Mouse (Mus musculus) lung, embryonic 16.5 days (tissue): ENCODE data around the gene Arid3a. TPM values are rescaled to one million over a fixed set of nuclear protein-coding genes. Genes with fewer than 3 reads are reported as not detected.

Source experiments
- ATAC-seq: fragments of 200-750 bp; cut with Nextera tagmentation; 2 replicates; pipeline ENCODE4 v1.8.0; 2017; ENCODE audit warnings: low read depth, mild to moderate bottlenecking, moderate library complexity
- H3K27ac ChIP-seq: fragments of 300-500 bp; sonication (generic); 2 replicates; pipeline ENCODE4 v1.5.1; 2014; ENCODE audit warnings: mild to moderate bottlenecking, control low read depth, low read length
- H3K27me3 ChIP-seq: fragments of 300-500 bp; sonication (generic); 2 replicates; pipeline ENCODE4 v1.6.1; 2014; ENCODE audit warnings: low read depth, low read length, mixed read lengths; ENCODE audit not compliant: control insufficient read depth, insufficient read depth
- H3K36me3 ChIP-seq: fragments of 300-500 bp; sonication (generic); 2 replicates; pipeline ENCODE4 v1.6.1; 2014; ENCODE audit warnings: low read length; ENCODE audit not compliant: control insufficient read depth, insufficient read depth
- H3K4me1 ChIP-seq: fragments of 300-500 bp; sonication (generic); replicated peaks from 2 replicates; pipeline ENCODE4 v1.6.1; 2014; ENCODE audit warnings: low read length, mixed read lengths; ENCODE audit not compliant: control insufficient read depth, insufficient read depth
- H3K4me2 ChIP-seq: fragments of 300-500 bp; sonication (generic); 2 replicates; pipeline ENCODE4 v1.6.1; 2014; ENCODE audit warnings: low read depth, low read length, control low read depth
- H3K4me3 ChIP-seq: fragments of 300-500 bp; sonication (generic); 2 replicates; pipeline ENCODE4 v1.5.1; 2014; ENCODE audit warnings: mild to moderate bottlenecking, low read length, control low read depth
- H3K9ac ChIP-seq: fragments of 300-500 bp; sonication (generic); 2 replicates; pipeline ENCODE4 v1.6.1; 2014; ENCODE audit warnings: low read length, control low read depth
- H3K9me3 ChIP-seq: fragments of 300-500 bp; sonication (generic); 2 replicates; pipeline ENCODE4 v1.6.1; 2016; ENCODE audit warnings: low read length; ENCODE audit not compliant: control insufficient read depth
- WGBS: fragments of 180-500 bp; shearing (Covaris S2); extraction: QIAGEN DNeasy Blood & Tissue Kit; methylation state at CpG from one replicate; pipeline ENCODE4 v1.1.7; 2014; 5-methylcytosine and 5-hydroxymethylcytosine counted together
- polyA plus RNA-seq: library from polyadenylated mRNA; unstranded; fragments of >200 nt; fragmentation: Nextera tagmentation; extraction: Ambion mirVana; gene quantifications from 2 replicates; pipeline ENCODE4 v1.2.1, GENCODE M21; 2015

Gene Arid3a
- polyA plus RNA-seq, 1 experiment from 2014 or later, result 4.8 TPM

DNA sequence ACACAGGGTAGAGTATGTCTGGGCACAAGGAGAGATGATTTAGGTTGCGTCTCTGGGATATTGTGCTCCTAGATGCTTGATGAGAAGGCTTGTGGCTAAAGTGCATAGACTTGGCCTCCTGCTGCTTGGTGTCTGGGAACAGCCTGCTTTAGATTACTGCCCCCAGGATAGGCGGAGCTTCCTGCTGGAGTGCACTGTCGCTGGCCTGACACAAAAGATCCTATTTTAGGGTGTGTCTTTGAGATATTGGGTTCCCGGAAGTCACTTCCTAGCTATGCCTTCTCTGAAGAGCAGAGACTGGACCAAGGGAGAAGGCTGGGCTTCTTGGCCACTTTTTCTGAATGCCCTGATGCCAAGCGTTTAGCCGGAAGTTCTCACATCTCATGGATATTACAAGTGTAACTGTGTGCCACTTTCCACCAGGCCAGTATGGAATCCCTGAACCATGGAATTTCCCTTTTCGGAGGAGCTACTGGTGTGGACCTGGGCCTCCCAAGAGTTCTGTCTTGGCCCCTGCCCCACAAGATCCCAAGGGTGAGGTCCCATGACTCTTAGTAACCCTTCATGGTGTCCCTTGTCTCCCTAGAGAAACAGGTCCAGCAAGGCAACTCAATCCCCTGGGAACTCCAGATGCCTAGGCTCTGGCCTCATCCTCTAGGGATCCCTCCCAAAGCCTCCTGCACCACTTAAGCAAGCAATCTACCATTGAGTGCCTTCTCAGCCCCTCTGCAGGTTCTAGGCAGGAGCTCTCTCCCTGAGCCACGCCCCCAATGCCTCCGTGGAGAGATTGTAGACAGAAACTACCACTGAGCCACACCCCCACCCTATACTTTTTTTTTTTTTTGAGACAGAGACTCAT lies 76.8 kb downstream of the Arid3a start:
- WGBS, result 57% methylated on average over 9 of the region's 9 CpGs
- H3K36me3 ChIP-seq, result no peaks in the 10 kb centered on the region
- 0 out of 2 replicates have a peak overlapping the region, but pooled peaks have one; percentile 20 for H3K27ac ChIP-seq
- no peaks in the 10 kb centered on the region for H3K27me3 ChIP-seq
- no peaks in the 10 kb centered on the region for H3K9me3 ChIP-seq
- peaks cover 12% of the 10 kb centered on the region for H3K4me1 ChIP-seq
- no peak overlapping the region for H3K4me3 ChIP-seq
- peak overlapping the region; percentile 14; the same call in 1 of the 2 replicates for H3K9ac ChIP-seq
- ATAC-seq, result peak; percentile 21; the same call in 1 of the 2 replicates
- no peak overlapping the region for H3K4me2 ChIP-seq

DNA sequence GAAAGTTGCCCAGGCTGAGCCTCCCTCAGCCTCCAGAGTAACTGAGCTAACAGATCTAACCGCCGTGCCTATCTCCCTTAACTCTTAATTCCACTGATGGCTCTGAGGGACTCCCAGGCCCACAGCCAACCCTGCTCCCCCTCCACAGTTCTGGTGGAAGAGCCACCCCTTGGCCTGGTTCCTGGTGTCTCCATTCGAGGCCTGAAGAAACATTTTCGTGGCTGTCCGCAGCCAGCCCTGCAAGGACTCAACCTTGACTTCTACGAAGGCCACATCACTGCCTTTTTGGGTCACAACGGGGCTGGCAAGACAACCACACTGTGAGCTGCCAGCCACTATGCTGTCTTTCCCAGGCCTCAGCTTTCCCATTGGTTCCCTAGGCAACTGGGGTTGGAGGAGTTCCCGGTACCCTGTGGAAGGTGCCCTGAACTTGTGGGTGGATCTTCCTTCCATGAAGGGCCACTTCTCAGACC lies 77.4 kb downstream of the Arid3a start:
- Histone ChIP-seq H3K27ac (no peak overlapping the region), H3K4me1 (peaks cover 12% of the 10 kb centered on the region), H3K9ac (no peak overlapping the region), H3K9me3 (no peaks in the 10 kb centered on the region), H3K27me3 (no peaks in the 10 kb centered on the region), H3K4me2 (no peak overlapping the region), H3K36me3 (peaks cover 4% of the 10 kb centered on the region; the same call in 1 of the 2 replicates), H3K4me3 (no peak overlapping the region)
- no peak for ATAC-seq
- WGBS, result 77% methylated on average over 8 of the region's 8 CpGs

Other genes starting within 250 kb of the Arid3a start
- 64.0 and 68.9 TPM in 2 replicates for gene Cdc34, start 244.8 kb upstream of the Arid3a start, polyA plus RNA-seq
- gene Gzmm, start 238.0 kb upstream of the Arid3a start, polyA plus RNA-seq, result 0.62 and 0.98 TPM in 2 replicates
- gene Bsg, start 222.6 kb upstream of the Arid3a start, polyA plus RNA-seq, result 1,174 and 1,330 TPM in 2 replicates
- not detected in 2 replicates for gene Hcn2, start 210.4 kb upstream of the Arid3a start, polyA plus RNA-seq
- gene Polrmt, start 180.5 kb upstream of the Arid3a start, polyA plus RNA-seq, result 46.2 and 47.8 TPM in 2 replicates
- gene Fgf22, start 172.0 kb upstream of the Arid3a start, polyA plus RNA-seq, result 0.11 and 0.29 TPM in 2 replicates
- gene Rnf126, start 160.1 kb upstream of the Arid3a start, polyA plus RNA-seq, result 47.9 and 61.4 TPM in 2 replicates
- gene Fstl3, start 149.8 kb upstream of the Arid3a start, polyA plus RNA-seq, result 21.7 and 22.7 TPM in 2 replicates
- 0.57 and 2.1 TPM in 2 replicates for gene Prss57, start 136.1 kb upstream of the Arid3a start, polyA plus RNA-seq
- gene Palm, start 133.5 kb upstream of the Arid3a start, polyA plus RNA-seq, result 52.7 and 54.1 TPM in 2 replicates
- 10.6 and 13.5 TPM in 2 replicates for gene Misp, start 106.1 kb upstream of the Arid3a start, polyA plus RNA-seq
- 344 and 371 TPM in 2 replicates for gene Ptbp1, start 72.6 kb upstream of the Arid3a start, polyA plus RNA-seq
- 3.0 and 4.0 TPM in 2 replicates for gene Prtn3, start 52.6 kb upstream of the Arid3a start, polyA plus RNA-seq
- 22.6 and 26.4 TPM in 2 replicates for gene Plppr3, start 52.4 kb upstream of the Arid3a start, polyA plus RNA-seq
- gene Elane, start 40.8 kb upstream of the Arid3a start, polyA plus RNA-seq, result 0.26 and 1.2 TPM in 2 replicates
- gene Cfd, start 36.2 kb upstream of the Arid3a start, polyA plus RNA-seq, result not detected in 2 replicates
- 48.3 and 51.2 TPM in 2 replicates for gene Med16, start 18.1 kb upstream of the Arid3a start, polyA plus RNA-seq
- gene Gm26602, start 16.2 kb upstream of the Arid3a start, polyA plus RNA-seq, result 12.8 TPM in 1 of 2 replicates, not detected in the other
- 1.0 and 1.1 TPM in 2 replicates for gene Kiss1r, start 10.1 kb upstream of the Arid3a start, polyA plus RNA-seq
- gene R3hdm4, start 5.8 kb upstream of the Arid3a start, polyA plus RNA-seq, result 151 and 155 TPM in 2 replicates
- gene Wdr18, start 33.1 kb downstream of the Arid3a start, polyA plus RNA-seq, result 76.7 and 83.0 TPM in 2 replicates
- 0.25 and 0.75 TPM in 2 replicates for gene Grin3b, start 43.7 kb downstream of the Arid3a start, polyA plus RNA-seq
- 7.3 and 9.0 TPM in 2 replicates for gene Tmem259, start 57.3 kb downstream of the Arid3a start, polyA plus RNA-seq
- 401 and 405 TPM in 2 replicates for gene Cnn2, start 61.5 kb downstream of the Arid3a start, polyA plus RNA-seq
- 4.9 and 5.6 TPM in 2 replicates for gene Abca7, start 69.5 kb downstream of the Arid3a start, polyA plus RNA-seq
- gene Arhgap45, start 89.6 kb downstream of the Arid3a start, polyA plus RNA-seq, result 18.1 and 21.8 TPM in 2 replicates
- 194 and 210 TPM in 2 replicates for gene Polr2e, start 112.8 kb downstream of the Arid3a start, polyA plus RNA-seq
- 554 and 585 TPM in 2 replicates for gene Gpx4, start 120.1 kb downstream of the Arid3a start, polyA plus RNA-seq
- gene Sbno2, start 178.5 kb downstream of the Arid3a start, polyA plus RNA-seq, result 18.7 and 19.1 TPM in 2 replicates
- 18.6 and 23.3 TPM in 2 replicates for gene Stk11, start 188.8 kb downstream of the Arid3a start, polyA plus RNA-seq
- gene Atp5d, start 211.6 kb downstream of the Arid3a start, polyA plus RNA-seq, result 534 and 552 TPM in 2 replicates
- 3.9 and 5.6 TPM in 2 replicates for gene Cbarp, start 213.8 kb downstream of the Arid3a start, polyA plus RNA-seq
- 11.8 and 12.9 TPM in 2 replicates for gene Midn, start 221.2 kb downstream of the Arid3a start, polyA plus RNA-seq
- gene Cirbp, start 238.9 kb downstream of the Arid3a start, polyA plus RNA-seq, result 73.4 and 83.4 TPM in 2 replicates
- 12.2 and 13.6 TPM in 2 replicates for gene 1600002K03Rik, start 245.9 kb downstream of the Arid3a start, polyA plus RNA-seq